Mouse (Mus musculus): Measurements from ENCODE around the gene Pjvk.

The Pjvk gene

DNA sequence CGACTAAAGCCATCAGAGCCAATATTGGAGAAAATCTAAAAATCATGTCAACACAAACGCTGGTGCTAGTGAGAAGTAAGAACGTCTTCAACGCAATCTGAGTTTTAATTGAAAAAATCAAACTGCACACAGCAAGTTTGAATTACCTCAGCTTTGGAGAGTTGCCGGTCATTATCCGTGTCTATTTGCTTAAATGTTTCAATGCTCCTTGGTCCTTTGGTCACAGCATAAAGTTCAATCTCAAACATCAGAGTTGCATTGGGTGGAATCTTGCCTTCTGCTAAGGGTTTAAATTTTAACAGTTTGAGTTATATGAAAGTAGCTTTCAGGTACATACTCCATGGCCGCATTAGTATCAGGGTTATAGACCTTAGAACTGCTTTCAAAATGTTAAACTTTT lies 17.3 kb downstream of the Pjvk start:
- DNase-seq (ENCODE audit: low read depth in 1 of 2, low spot score in 2 of 2): no peak

GRCm38 (mm10) chr2:76667200-76667599 lies 18.9 kb downstream of the Pjvk start:
- DNase-seq (ENCODE audit: low read depth in 1 of 2, low spot score in 2 of 2): no peak

GRCm38 (mm10) chr2:76671641-76672040 lies 23.4 kb downstream of the Pjvk start:
- DNase-seq (ENCODE audit: low read depth in 1 of 2, low spot score in 2 of 2): no peak

- no peak for DNase-seq (ENCODE audit: low read depth in 1 of 2, low spot score in 2 of 2)
These were observed 24.0 kb downstream of the Pjvk start for GRCm38 (mm10) chr2:76672134-76672745.

DNA sequence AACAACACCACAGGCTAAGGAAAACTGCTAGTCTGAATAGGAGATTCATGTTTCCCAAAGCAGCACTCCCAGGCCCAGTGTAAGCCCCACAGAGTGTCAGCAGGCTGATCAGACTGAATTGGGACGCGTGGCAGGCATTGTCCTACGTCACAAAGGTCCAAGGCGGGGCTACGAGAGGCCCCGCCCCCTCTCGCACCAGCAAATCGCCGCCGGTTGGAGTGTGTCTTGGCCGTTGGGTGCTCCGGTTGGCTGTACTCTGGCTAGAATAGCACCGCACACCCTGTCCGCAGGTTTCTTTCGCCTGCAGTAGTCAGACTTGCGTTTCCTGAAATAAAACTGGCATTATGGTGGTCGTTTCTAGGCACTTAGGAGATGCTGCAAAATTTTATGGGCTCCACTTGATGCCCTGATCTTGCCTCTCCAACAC lies 24.7 kb downstream of the Pjvk start, which contains the start of gene Fkbp7:
TSS of gene Fkbp7 (minus strand) at position 151 of the 427 bp plus-strand sequence.
- DNase-seq (ENCODE audit: low read depth in 1 of 2, low spot score in 2 of 2): peak; percentile 56 to 79

- peak in 1 of 2 experiments; percentile 14 for DNase-seq (ENCODE audit: low read depth in 1 of 2, low spot score in 2 of 2)
These were observed 25.3 kb downstream of the Pjvk start for GRCm38 (mm10) chr2:76673472-76674081.

- DNase-seq (ENCODE audit: low read depth in 1 of 2, low spot score in 2 of 2): peak; percentile 23 to 64
These were observed 26.6 kb downstream of the Pjvk start, which contains the start of gene Plekha3 for GRCm38 (mm10) chr2:76674725-76675427. Gene Plekha3, plus strand, starts transcription at chr2:76675281.

- DNase-seq (ENCODE audit: low read depth in 1 of 2, low spot score in 2 of 2): no peak
These were observed 27.2 kb downstream of the Pjvk start for GRCm38 (mm10) chr2:76675451-76675850.

- DNase-seq (ENCODE audit: low read depth in 1 of 2, low spot score in 2 of 2): no peak
These were observed 27.7 kb downstream of the Pjvk start for GRCm38 (mm10) chr2:76675949-76676348.

DNA sequence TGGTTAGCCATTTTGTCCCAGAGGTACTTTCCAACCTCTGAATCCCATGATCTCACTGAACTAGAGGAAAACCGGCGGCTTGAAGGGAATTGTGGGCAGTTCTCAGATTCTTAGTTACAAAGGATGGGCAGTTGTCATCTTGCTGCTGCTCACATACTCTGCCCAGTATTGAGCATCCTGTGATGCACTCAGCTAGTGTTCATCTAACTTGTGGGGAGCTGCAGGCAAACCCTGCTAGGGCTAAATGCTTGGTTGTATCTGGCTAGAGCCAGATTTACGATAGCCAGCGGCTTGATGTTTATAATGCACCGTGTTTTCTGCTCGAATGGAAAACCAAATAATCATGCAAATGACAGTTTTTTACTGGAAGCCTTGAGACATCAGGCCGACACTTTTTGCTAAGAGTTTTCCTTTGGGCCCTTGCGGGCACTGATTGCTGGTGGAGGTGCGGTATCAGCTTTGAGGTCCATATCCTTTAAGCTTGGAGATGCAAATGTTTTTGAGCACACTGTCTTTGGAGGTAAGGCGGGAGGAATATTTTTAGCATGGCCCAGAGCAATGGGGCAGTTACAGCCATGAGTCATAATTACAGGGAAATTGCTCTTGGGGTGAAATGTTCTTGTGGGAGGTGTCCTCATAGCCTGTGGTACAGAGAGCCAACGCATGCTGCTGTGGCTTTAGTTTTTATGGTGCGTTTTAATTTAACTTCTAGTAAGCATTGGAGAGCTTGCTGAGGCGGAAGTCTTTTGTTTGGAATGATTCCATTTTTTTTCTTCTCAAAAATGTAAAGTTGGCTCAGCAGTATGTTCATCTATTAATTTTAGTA lies 28.3 kb downstream of the Pjvk start:
- no peak for DNase-seq (ENCODE audit: low read depth in 1 of 2, low spot score in 2 of 2)

GRCm38 (mm10) chr2:76682301-76682700 lies 34.0 kb downstream of the Pjvk start:
- DNase-seq (ENCODE audit: low read depth in 1 of 2, low spot score in 2 of 2): no peak

- DNase-seq (ENCODE audit: low read depth in 1 of 2, low spot score in 2 of 2): no peak
These were observed 38.7 kb downstream of the Pjvk start for GRCm38 (mm10) chr2:76686986-76687385.

- DNase-seq (ENCODE audit: low read depth in 1 of 2, low spot score in 2 of 2): no peak
These were observed 39.3 kb downstream of the Pjvk start for GRCm38 (mm10) chr2:76687608-76688007.

DNA sequence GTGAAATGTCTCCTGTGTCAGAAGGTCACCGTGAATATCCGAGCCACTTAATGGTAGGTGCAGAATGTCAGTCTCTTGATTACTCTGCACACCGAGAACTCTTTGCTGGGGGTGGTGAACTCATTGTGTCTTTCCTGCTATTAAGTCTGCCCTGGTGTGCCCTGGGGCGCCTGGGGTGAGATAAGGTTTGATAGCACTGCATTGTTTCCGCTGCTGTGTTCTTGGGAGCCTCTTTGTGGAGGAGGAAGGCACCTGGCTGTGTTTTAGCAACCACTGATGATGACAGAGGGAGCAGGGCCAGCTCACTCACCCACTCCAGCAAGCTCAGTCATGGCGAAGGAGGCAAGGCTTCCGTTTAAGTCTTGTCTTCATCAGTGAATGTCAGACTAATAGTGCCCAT lies 39.9 kb downstream of the Pjvk start:
- DNase-seq (ENCODE audit: low read depth in 1 of 2, low spot score in 2 of 2): no peak

DNA sequence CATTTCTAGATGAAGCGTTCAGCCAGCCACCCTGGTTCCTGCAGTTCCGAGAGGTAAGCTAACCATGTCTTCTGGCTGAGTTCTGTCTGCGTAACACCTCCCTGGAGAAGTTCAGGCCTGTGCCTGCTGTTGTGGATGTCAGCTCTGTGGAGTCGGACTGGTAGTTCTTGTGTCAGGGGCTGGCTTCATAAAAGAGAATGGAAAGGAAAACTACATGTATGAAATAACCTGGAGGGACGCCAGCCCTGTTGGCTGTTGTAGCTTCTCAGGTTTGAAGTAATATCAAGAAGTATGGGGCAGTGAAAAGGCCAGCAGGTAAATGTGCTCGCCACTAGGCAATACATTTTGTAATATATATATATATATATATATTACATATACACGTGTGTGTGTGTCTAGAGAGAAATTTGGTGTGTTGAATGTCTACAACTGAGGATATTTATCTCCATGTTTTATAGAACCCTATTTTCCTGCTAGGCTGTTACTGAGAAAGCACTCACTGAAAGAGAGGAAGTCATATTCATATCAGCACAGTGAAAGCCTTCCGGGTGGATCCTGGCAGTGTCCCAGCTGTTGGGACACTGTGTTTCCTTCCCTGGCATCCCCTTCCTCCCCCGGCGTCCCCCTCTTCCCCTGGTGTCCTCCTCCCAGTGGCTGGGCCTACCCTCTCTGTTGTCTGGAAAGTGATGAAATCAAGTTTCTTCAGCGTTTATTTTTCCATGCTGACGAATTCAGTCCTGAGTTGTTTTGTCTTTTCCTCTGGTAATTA lies 42.3 kb downstream of the Pjvk start:
- DNase-seq (ENCODE audit: low read depth in 1 of 2, low spot score in 2 of 2): no peak

- DNase-seq (ENCODE audit: low read depth in 1 of 2, low spot score in 2 of 2): no peak
These were observed 45.5 kb downstream of the Pjvk start for GRCm38 (mm10) chr2:76693765-76694164.

- DNase-seq (ENCODE audit: low read depth in 1 of 2, low spot score in 2 of 2): no peak
These were observed 47.0 kb downstream of the Pjvk start for GRCm38 (mm10) chr2:76695290-76695689.

DNA sequence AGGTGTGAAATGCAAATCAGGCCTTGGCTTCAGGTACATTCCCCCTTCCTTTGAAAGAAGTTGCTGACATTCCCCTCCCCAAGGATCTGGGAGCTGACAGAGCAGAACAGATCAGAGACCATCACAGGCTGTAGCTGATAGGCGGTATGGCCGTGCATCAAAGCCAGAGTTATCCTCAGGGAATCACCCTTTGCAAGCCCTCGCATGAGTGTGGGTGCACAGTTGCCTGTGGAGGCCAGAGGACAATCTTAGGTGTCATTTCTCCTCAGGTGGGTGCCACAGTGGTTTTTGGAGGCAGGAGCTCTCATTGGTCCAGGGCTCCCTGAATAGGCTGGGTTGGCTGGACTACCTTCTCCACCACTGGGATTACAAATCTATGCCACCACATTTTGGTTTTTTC lies 53.9 kb downstream of the Pjvk start:
- DNase-seq (ENCODE audit: low read depth in 1 of 2, low spot score in 2 of 2): no peak

DNA sequence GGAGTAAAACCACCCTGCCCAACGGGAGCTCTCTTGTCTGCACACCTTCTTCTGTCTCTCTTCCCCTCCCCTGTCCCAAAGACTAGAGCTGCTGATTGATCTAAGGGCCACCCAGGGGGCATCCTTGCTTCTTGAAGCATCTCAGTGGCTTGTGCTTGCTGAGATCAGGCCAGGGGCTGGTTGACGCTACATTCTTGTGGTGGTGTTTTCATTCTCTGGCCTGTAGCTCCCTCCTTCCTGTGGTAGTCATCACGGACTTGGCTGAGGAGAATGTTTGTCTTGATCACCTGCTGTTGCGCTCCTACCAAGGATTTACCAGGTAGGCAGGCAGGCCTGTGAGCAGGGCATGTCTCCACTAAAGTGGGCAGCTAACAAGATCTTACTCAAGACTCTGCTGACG lies 54.5 kb downstream of the Pjvk start:
- DNase-seq (ENCODE audit: low read depth in 1 of 2, low spot score in 2 of 2): no peak

DNA sequence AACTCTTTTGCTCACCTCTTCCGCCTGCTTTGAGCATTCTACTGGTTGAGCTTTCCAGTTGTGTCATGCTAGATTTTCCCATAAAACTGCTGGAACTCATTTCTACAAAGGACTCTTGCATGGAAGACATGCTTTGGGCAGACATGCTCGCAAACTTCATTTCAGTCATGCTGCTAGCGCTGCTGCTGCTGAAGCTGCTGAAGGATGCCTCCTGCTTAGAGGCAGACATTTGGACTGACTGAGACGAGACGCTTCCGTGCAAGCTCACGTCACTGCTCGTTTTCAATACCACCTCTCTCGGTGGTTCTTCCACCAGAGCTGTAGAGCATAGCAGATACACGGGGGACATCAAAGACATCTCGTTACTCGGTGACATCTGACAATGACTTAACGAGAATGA lies 57.4 kb downstream of the Pjvk start:
- no peak for DNase-seq (ENCODE audit: low read depth in 1 of 2, low spot score in 2 of 2)

All from monocyte, adult 2 months (primary cell).